Comparison of ENCODE assay signal across 8 mouse cellular contexts in the genomic region with DNA sequence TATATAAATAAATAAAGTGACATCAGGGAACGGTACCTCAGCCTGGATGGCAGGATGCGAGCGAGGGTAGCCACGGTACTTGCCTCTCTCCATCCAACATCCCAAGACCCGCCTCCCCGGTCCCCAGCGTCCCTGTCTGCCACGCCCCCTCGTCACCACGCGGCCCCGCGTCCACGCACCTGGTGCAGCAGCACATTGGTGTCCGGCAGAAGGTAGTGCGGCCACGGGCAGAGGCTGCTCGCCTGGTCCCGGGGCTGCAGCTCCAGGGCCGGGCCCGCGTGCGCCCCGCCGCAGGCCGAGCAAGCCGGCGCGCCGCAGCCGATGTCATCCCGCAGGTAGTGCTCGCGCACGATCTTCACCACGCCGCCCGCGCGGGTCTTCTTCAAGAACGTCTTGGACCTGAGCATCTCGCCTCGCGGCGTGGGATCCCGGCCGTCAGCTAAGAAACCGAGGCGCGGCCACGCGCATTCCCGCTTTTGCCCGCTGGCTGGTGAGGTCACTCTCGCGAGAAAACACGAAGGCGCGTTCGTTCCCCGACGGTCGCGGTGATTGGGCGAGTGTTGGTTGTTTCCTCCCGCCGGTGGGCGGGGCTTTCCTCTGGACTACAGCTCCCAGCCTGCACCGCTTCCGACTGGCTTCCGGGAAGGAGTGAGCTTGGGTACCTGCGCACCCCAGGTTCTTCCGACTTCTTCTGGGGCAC. TPM values are rescaled to one million over a fixed set of nuclear protein-coding genes. Genes with fewer than 3 reads are reported as not detected.
DNase-seq lines count a peak whose midpoint lies in the region; ATAC-seq lines count a peak whose summit lies in the region.

A gene (plus strand): TSS at position 158 of the 700 bp plus-strand sequence.
A gene (minus strand): TSS at position 504 of the 700 bp plus-strand sequence.

- no peaks in the 10 kb centered on the region for H3K9me3 ChIP-seq in hindbrain, embryonic 16.5 days (ENCODE audit: control insufficient read depth, low read length)

- H3K27me3 ChIP-seq in hindbrain, embryonic 16.5 days (replicated peaks; ENCODE audit: control insufficient read depth, insufficient read depth, low read length) = no peaks in the 10 kb centered on the region

- H3K27ac ChIP-seq in hindbrain, embryonic 16.5 days (ENCODE audit: low read depth, low read length) = peak within 1 kb of the TSS; percentile 95
- H3K27ac ChIP-seq in macrophage = peak within 1 kb of the TSS; percentile 34

- peaks cover 44% of the 10 kb centered on the region for H3K79me2 ChIP-seq in macrophage (ENCODE audit: inconsistent target)

- H3K36me3 ChIP-seq in hindbrain, embryonic 16.5 days (ENCODE audit: control insufficient read depth, insufficient read depth, low read length) = peaks cover 12% of the 10 kb centered on the region; the same call in 1 of the 2 replicates
- H3K36me3 ChIP-seq in macrophage (ENCODE audit: inconsistent target) = peaks cover 23% of the 10 kb centered on the region; the same call in 1 of the 2 replicates

- H3K4me3 ChIP-seq in hindbrain, embryonic 16.5 days (ENCODE audit: low read length) = peak within 1 kb of the TSS; percentile 97
- H3K4me3 ChIP-seq in macrophage (ENCODE audit: inconsistent target) = peak within 1 kb of the TSS; percentile 79

- peak within 1 kb of the TSS; percentile 70 for H3K4me2 ChIP-seq in hindbrain, embryonic 16.5 days (ENCODE audit: low read length)

- ATAC-seq in hindbrain, embryonic 16.5 days = peak; percentile 99

- WGBS in hindbrain, embryonic 16.5 days = under 1% methylated on average over 71 of the region's 73 CpGs
- WGBS in macrophage (ENCODE audit: missing documents) = under 1% methylated on average over 73 of the region's 73 CpGs

- H3K4me1 ChIP-seq in hindbrain, embryonic 16.5 days (ENCODE audit: control insufficient read depth, insufficient read depth, low read depth, low read length) = peaks cover 13% of the 10 kb centered on the region

- peak within 1 kb of the TSS; percentile 98 for H3K9ac ChIP-seq in hindbrain, embryonic 16.5 days (ENCODE audit: low read depth, low read length)

- peak; percentile 96 for DNase-seq in WW6 (ENCODE audit: low read depth, low spot score)
- peak; percentile 97 to 98 for DNase-seq in cerebellum, postnatal 4 days (ENCODE audit: low spot score in 2 of 2)
- DNase-seq in gastrocnemius, adult 18-20 months (ENCODE audit: low spot score) = peak; percentile 99
- peak; percentile 99 to 100 for DNase-seq in left cerebral cortex, adult 18-20 months (ENCODE audit: low spot score in 2 of 2)
- peak; percentile 99 for DNase-seq in right cerebral cortex, adult 18-20 months
- DNase-seq in urinary bladder, postnatal 10 days (ENCODE audit: low spot score) = peak; percentile 96

RNA-seq across cellular contexts. Expression of the first gene that starts in this region (rescaled TPM):
- total RNA-seq in gastrocnemius, adult 18-20 months (2021) = 1 to 10 TPM; 8.3 to 9.0 TPM
- polyA plus RNA-seq in hindbrain, embryonic 16.5 days (2015; fragmentation: Nextera tagmentation; extraction: Ambion mirVana) = 16.3 and 17.0 TPM in 2 replicates
- 10 to 100 TPM; 11.6 to 12.4 TPM for total RNA-seq in left cerebral cortex, adult 18-20 months (2021)
- 100 to 1,000 TPM in 18 of 26 experiments, 10 to 100 TPM in 8; 47.4 to 158 (median 114) TPM for total RNA-seq in macrophage (2018; cell fraction: chromatin; rRNA removed)
- total RNA-seq in macrophage (2018; cell fraction: cytosol; rRNA removed) = 10 to 100 TPM in 13 of 26 experiments, 1 to 10 TPM in 13; 4.9 to 15.8 (median 10.4) TPM
- total RNA-seq in macrophage (2018; cell fraction: nucleus; rRNA removed) = 100 to 1,000 TPM in 3 of 26 experiments, 10 to 100 TPM in 23; 27.2 to 114 (median 53.8) TPM
- 9.5 to 15.5 TPM (median 9.6 TPM) in 3 replicates for polyA plus RNA-seq in macrophage (2018)

RNA-seq across cellular contexts. Expression of the second gene that starts in this region (rescaled TPM):
- total RNA-seq in gastrocnemius, adult 18-20 months (2021) = 10 to 100 TPM; 10.1 to 11.6 TPM
- polyA plus RNA-seq in hindbrain, embryonic 16.5 days (2015; fragmentation: Nextera tagmentation; extraction: Ambion mirVana) = 19.8 and 21.2 TPM in 2 replicates
- 10 to 100 TPM; 17.9 to 20.0 TPM for total RNA-seq in left cerebral cortex, adult 18-20 months (2021)
- total RNA-seq in macrophage (2018; cell fraction: chromatin; rRNA removed) = 10 to 100 TPM in 25 of 26 experiments, 1 to 10 TPM in 1; 9.2 to 46.9 (median 25.5) TPM
- 1 to 10 TPM; 4.0 to 7.7 (median 6.0) TPM for total RNA-seq in macrophage (2018; cell fraction: cytosol; rRNA removed)
- 10 to 100 TPM in 17 of 26 experiments, 1 to 10 TPM in 9; 5.8 to 48.5 (median 12.1) TPM for total RNA-seq in macrophage (2018; cell fraction: nucleus; rRNA removed)
- polyA plus RNA-seq in macrophage (2018) = 3.8 to 15.9 TPM (median 10.6 TPM) in 3 replicates

Comparison
In these comparisons a context has a peak if more than half of its experiments do, and no peak if none do; other contexts are left out.
1. Peak in every context shown above with its lines: DNase-seq, ATAC-seq, H3K4me3 ChIP-seq and H3K27ac ChIP-seq.